Mouse (Mus musculus) 3134 (cell line): ENCODE data around the gene Iqcg.
A peak's percentile ranks its signal among the peaks of the same experiment; 100 is the strongest.
"Not testable (repeated sequence)": the region's sequence is repeated elsewhere in the genome, so short reads cannot be mapped to it uniquely, and the experiment has no call there.

Experiments
- DNase-seq: peaks from one replicate; pipeline ENCODE4 v3.0.0-alpha.2; 2011; ENCODE audit warnings: low spot score; ENCODE audit not compliant: insufficient read length; ENCODE audit errors: extremely low read depth

Gene Iqcg

DNA sequence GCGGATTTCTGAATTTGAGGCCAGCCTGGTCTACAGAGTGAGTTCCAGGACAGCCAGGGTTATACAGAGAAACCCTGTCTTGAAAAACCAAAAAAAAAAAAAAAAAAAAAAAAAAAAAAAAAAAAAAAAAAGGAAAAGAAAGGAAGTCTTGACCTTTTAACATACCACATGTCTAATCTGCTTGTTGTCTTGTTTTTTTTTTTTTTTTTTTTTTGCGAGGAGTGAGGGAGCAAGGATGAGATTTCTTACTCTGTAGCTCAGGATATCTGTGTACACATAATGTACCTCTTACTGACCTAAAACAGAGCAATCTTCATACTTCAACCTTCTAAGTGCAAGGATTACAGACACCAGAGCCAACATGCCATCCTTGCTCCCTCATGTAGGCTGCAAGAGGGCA, 1.1 kb downstream of the Iqcg start:
- not testable (repeated sequence) for DNase-seq

DNA sequence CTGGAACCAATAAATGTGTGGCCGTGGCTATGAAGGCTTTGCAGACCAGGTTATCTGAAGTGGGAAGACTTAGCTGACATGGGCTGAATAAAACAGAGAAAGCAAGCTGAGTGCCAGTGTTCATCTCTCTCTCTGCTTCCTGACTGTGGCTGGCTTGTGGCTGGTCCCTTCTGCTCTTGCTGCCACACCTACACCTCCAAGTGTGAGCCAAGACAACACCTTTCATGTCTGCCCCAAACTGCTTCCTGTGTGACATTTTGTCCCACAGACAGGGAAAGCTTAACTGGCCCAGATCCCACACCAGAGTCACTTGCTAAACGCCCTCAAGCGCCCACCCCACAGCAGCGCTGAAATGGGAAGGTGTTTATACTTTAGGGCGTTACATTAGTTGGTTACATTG, 2.9 kb downstream of the Iqcg start:
- DNase-seq, result no peak

DNA sequence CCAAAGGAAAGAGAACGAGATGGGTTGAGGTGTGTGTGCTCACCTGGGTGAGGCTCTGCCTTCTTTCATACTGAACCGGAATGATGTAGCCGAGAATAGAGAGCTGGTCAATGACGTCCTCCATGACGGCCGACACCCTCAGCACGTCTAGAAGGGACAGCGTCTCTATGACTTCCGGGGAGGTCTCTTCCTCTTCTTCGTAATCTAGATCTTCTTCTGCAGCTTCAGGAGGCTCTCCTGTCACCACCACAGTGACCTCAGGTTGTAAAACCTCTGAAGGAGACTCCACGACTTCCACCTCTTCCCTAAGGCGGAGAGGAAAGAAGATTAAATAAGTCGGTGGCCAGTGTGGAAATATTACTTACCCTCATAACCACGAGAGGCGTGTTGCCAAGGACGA, 6.2 kb downstream of the Iqcg start:
- DNase-seq, result no peak

DNA sequence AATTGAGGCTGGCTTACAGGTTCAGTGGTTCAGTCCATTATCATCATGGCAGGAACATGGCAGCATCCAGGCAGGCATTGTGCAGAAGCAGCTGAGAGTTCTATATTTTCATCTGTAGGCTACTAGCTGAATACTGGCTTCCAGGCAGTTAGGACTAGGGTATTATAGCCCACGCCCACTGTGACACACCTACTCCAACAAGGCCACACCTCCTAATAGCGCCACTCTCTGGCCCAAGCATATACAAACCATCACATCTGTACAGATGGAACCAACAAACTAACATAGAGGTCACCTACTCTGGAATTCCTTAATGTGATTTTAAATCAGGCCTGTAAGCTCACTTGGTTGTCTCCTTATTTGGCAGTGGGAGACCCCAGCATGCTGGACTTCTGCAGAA, 7.3 kb downstream of the Iqcg start:
- DNase-seq, result no peak

DNA sequence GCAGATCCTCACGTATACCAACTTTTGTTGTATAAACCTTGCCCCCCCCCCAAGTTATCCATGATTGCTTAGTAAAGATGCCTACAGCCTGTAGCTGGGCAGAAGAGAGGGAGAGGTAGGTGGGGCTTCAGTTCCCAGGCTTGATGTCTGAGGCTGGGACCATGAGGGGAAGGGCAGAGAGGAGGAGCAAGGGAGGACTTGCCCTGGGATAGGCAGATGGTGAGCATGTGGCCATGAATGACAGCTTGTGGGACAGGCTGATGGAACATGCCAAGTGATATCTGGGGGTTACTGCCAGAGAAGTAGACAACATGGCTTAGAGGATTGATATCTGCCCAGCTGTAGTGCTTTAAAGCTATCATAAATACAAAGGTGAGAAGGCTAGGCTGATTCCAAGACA, 8.0 kb downstream of the Iqcg start:
- no peak for DNase-seq

DNA sequence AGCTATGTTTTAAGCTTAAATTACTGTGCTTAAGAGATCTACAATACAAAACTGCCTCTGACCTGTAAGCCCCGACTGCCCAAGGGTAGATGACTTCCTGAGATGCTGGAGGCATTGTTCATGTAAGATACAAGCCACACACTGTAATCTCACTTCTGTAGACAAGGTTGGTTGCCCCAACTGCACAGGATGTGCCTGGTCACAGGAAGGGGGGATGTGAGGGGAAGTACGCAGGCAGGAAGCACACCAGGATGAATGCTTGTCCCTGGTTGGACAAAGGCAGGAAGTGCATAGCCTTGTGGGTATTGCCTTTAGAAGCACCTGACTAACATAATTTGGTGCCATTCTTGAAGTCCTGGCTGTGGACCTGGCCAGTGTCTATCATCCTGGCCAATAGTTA, 12.8 kb downstream of the Iqcg start:
- DNase-seq, result peak; percentile 39

DNA sequence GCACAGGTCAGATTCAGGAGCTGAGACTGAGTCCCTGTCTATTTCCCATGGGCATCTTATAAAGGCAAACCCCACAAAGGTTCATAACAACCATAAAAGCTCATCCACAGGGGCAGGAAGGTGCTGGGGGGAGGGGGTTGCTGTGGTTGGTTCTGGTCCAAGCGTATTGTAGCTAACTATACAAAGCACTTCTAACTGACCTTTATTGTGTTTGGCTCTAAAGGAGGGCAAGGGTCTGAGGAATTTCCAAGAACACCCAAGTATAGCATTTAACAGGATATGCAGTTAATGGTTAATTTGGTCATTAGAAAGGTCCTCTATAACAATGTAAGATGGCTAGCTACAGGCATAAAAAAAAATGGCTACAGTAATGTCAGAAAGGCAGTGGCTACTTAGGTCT, 13.3 kb downstream of the Iqcg start:
- no peak for DNase-seq

DNA sequence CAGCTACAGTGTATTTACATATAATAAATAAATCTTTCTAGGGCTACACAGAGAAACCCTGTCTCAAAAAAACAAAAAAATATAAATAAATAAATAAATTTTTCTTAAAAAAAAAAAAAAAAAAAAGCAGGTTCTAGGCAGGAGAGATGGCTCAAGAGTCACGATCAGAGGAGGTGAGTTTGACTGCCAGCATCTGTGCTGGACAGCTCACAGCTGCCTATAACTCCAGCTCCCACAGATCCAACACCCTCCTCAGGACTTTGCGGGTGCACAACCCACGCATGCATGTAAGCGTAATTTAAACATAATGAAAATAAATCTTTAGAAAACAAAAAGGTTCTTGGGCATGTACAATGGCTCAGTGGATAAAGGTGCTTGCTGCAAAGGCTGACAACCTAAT, 20.0 kb downstream of the Iqcg start:
- DNase-seq, result no peak

DNA sequence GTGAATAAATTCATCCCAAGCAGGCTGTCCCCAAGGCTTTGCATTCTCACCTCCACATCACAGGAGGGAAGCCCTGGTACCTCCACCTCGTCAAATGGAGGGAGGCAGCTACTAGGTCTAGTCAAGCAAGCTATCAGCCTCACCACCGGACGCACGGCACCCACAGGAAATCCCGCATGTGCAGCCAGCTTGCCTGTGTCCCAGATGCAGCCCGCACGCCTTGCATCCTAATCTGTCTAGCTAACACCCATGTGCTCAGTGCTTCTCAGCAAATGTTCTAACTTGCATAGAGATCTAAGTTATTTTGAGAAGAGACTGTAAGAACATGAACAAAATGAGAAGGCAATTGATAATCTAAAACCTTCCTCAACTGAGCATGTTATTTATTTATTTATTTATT, 29.7 kb downstream of the Iqcg start:
- no peak for DNase-seq

DNA sequence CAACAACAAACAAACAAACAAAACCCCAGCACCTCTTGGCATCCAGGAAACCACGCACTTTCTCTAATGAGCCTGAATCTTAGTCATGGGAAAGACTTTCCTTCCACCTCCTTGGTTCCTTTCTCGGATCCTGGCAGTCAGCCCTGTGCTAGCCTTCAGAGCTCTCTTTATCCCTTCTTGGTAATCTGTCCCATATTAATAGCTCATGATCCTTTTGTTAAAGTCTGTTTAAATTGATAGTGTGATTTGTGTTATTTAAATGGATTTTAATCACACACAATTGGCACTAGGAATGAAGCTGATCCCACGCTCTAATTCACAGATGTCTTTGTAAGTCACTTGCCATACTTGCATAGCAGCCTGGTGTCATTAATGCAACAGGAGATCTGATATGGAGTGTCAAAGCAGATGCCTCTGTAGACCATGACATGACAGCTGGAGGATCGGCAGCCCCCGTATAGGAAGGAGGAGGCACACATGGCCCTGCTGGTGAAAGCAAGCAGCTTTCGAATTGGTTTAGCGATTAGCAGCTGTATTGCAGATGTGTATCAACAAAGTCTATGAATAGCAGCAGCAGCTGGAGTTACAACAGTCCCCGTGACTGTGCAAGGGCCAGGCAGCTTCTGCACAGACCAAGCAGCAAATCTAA, 31.4 kb downstream of the Iqcg start:
- DNase-seq, result no peak

DNA sequence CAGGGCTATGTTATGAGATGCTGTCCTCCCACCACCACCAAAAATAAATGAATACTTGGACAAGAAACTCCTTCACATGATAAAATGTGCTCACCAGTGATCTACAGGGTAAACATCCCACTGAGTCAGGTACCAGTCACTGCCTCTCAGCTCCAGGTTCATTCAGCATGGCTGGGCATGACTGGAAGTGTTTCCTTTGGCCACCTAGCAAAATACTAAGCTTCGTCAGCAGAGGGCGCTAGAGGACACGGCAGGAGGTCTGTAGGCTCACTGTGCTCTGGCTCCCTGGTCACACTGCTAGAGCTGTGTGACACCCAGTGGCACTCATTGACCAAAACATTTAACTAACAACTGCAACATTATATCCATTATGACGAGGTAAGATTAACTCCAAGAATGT, 32.3 kb downstream of the Iqcg start:
- peak; percentile 40 for DNase-seq

DNA sequence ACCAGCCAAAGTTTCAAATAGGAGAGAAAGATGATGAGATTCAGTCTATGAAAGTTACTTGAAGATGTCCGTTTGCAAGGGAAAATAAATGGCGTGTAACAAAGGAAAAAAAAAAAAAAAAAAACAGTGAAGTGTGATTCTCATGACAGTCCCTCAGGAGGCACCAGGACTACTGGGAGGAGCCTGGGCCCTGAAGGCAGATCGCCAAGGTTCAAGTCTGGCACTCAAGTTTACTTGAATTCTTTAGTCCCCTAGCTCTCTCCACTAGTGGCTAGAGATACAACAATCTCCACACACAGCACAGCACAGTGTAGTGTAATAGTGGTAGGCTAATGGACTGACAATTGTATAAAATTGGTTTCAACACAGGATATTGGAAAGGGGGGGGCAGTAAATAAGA, 34.6 kb downstream of the Iqcg start:
- DNase-seq, result no peak

DNA sequence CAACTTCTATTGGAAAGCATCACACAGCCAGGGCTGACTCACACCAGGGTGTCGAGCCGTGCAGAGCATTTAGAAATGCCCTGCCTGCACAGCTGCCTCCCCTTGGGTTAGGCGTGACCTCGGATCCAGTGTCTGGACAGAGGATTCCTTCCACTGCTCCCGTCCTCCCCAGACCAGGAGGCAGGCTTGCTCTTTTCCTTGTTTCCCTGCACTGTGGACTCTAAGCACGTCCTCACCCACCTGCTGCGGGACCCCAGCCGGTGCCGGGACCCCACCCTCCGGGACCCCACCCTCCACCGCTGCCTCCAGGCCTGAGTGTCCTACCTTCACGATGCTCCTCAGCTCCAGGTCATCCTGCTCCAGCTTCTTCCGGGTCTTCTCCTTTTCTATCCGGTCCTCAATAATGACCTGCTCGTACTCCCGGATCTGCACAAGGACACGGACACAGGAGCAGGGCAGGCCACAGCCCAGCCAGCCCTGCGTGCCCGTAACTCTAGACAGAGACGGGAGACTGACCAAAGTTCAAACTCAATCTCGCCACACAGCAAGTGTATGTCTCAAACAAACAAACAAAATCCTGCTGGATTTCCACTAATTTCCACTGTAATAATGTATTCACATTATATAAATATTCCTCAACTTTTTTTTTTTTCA, 36.8 kb downstream of the Iqcg start:
- DNase-seq, result peak; percentile 23

DNA sequence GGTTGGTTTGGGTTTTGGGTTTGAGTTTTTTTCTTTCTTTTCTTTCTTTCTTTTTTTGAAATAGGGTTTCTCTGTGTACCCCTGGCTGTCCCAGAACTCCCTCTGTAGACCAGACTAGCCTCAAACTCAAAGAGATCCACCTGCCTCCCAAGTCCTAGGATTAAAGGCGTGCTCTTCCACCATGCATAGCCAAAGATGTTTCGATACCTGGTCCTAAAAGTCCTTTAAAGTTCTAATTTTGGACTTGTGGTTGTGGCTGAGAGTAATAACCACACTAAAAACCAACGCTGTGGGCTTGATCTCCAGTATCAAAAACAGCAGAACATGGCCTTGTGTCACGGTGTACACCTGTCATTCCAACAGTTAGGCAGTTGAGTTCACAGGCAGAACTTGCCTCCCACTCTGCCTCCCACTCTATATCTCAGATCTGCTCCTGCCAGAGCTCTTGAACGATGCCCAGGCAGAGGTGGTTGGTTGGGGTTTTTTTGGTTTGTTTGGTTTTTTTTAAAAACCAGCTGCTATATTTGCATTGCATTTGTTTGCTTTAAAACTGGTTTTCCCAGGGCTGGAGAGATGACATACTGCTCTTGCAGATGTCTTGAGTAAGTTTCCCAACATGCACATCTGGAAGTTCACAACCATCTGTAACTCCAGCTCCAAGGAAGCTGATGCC, 38.2 kb downstream of the Iqcg start:
- no peak for DNase-seq

DNA sequence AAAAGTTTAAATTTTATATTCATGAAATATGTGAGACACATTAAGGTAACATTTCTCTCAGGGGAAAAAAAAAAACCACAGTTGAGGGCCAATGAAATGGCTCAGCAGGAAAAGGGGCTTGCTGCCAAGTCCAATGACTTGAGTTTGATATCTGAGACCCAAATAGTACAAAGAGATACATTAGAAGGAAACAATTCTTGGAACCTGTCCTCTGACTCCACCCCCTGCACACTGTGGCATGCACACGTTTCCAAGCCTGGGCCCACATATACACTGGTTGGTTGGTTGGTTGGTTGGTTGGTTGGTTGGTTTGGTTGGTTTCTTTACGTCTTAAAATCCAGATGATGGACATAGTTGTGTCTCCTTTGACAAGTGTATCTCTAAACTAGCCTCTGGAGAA, 40.0 kb downstream of the Iqcg start:
- no peak for DNase-seq

DNA sequence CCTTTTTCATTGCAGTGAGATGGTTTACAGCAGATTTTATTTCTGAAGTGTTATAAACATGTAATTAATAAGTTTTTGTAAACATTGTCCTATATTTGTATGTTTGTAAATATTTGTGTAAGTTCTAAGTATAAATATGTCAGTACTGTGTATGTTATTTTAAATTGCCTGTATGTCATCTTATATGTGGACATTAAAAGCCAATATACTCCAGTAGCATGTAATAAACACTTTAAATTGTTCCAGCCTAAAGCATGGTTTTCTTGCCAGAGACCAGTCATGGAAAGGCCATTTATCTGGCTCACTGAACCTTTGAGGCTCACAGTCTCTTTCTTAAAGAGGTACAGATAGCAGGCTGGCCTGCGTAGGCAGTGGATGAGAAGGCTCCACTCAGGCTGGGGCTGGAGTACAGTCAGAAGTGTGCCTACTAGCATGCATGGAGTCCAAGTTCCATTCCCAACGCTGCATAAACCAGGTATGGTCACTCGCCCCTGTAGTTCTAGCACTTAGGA, 40.6 kb downstream of the Iqcg start:
- DNase-seq, result no peak

DNA sequence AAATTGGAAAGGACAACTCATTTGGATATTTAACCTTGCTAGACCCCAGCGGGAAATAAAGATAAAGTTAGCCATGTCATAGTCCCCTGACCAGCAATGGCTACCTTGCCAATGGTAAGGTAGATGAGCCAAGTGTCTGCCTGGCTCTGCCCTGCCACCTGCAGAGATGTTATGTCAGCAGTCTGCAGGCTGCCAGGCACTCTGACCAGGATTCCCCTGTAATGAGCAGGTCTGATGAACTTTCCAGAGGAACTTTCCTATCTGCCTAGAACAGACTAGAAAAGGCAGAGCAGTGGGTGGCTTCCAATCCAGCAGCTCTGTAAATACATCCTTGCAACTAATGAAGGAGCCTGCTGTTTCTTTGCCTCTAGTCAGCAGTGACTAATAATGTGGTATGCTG, 41.1 kb downstream of the Iqcg start:
- no peak for DNase-seq

DNA sequence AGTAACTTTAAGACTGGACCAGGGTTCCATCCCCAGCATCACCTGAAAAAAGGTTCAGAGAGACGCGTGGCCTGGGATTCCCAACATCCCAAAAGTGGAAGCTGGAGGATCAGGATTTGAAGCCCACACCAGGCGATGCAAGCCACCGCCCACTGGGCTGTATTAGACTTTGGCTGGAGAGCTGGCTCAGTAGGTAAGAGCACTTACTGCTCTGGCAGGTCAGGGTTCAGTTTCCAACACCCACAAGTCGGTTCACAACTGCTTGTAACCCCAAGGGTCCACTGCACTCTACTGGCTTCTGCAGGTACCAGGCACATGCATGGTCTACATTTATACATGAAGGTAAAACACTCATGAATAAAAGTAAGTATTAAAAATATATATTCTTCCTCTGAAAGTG, 42.2 kb downstream of the Iqcg start:
- no peak for DNase-seq

DNA sequence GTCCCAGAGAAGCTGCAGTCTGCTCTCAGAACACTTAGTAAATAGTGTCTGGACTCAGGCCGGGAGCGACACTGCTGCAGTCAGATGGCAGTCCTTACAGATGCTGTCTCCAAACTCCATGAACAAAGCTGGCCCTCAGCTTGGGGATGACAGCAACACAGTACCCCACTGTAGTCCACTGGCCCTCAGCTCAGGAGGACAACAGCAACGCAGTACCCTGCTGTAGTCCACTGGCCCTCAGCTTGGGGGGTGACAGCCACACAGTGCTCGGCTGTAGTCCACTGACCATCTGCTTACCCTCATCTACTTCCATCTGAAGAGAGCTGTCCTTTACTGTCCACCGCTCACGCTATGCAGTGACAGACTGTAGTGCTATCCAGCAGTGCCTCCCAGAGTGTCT, 45.9 kb downstream of the Iqcg start:
- DNase-seq, result no peak

DNA sequence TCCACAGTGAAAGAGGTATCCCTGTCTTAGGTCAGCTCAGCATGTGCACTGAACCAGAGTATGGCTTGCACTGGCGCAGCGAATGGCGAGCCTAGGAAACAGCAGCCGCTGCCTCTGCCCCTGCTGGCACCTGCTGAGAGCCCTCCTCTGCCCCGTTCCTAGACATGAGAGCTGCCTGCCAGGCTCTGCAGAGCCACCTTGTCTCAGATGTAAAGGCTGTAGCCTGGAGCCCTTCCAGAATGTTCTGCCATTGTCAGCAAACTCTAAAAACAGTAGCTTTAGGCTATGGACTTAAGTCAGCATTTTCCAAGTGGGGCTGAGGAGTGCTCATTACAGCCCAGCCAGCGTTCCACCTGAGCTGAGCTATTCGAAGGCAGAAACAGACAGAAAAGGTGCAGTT, 48.6 kb downstream of the Iqcg start:
- DNase-seq, result no peak

DNA sequence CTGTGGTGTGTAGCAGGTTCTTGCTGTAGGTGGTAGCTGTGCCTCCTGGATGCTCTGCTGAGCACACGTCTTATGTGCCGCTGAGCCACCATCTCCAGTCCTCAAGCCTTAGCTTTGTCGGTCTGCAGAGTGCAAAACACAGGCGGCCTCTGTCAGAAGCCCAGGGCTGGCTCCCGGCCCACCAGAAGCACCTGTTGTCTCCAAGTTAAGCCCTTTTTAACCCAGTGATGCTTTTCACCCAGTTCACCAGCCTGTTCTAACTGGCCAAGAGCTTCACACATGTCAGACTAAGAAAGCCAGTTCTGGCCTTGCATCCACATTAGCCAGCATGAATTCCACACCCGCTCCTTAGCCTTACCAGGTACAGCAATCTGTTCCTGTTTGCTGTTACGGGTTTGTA, 49.1 kb downstream of the Iqcg start:
- no peak for DNase-seq

DNA sequence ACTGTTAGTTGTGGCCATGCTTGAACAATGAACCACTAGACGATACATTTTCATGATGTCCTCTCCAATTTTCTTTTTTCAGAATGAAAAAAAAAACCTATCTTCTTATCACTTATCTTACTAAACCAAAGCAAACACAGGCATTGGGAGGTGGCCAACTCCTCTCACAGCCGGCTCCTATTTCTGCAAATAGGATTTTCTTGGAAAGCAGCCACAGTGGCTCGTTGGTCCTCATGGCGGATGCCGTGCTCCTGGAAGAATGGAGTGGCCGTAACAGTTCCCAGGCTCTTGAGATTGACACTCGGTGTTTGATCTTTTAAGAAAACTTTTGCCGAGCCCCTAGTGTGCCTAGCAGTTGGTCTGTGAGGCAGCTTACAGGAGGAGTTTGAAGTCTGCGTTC, 50.8 kb downstream of the Iqcg start:
- DNase-seq, result no peak
